Mouse (Mus musculus): ENCODE measurements at regions not wholly inside any gene's neighbourhood (a gene's known extent, or its start where the extent isn't known, plus 50 kb on each side); places are given as distances from the start of the nearest gene placed in this dataset.
"Not testable (repeated sequence)": the region's sequence is repeated elsewhere in the genome, so short reads cannot be mapped to it uniquely, and the experiment has no call there.

- not testable (repeated sequence) for H3K4me1 ChIP-seq (replicated peaks; ENCODE audit: control insufficient read depth, insufficient read depth); DNase-seq (ENCODE audit: low spot score); H3K36me3 ChIP-seq (ENCODE audit: control insufficient read depth, insufficient read depth, low read length); H3K27ac ChIP-seq (replicated peaks); ATAC-seq (ENCODE audit: low FRiP score, low TSS enrichment); H3K9ac ChIP-seq (ENCODE audit: low read length); H3K4me3 ChIP-seq (ENCODE audit: low read depth, low read length); H3K9me3 ChIP-seq (ENCODE audit: control insufficient read depth, low read length); H3K27me3 ChIP-seq (ENCODE audit: control insufficient read depth, insufficient read depth, low read length); H3K4me2 ChIP-seq (replicated peaks; ENCODE audit: low read depth)
- 36% methylated on average over 6 of the region's 6 CpGs for WGBS
- peak; percentile 45 for TF ChIP-seq CTCF (IDR thresholded peaks at IDR 0.05; ENCODE audit: low read depth)
These were observed 304.7 kb downstream of the BC048507 start for GRCm38 (mm10) chr13:68167826-68168225.

- not testable (repeated sequence) for H3K9me3 ChIP-seq (ENCODE audit: control insufficient read depth, low read length); H3K4me2 ChIP-seq (replicated peaks; ENCODE audit: low read depth); ATAC-seq (ENCODE audit: low FRiP score, low TSS enrichment); H3K36me3 ChIP-seq (ENCODE audit: control insufficient read depth, insufficient read depth, low read length); H3K4me1 ChIP-seq (replicated peaks; ENCODE audit: control insufficient read depth, insufficient read depth); H3K27ac ChIP-seq (replicated peaks); H3K4me3 ChIP-seq (ENCODE audit: low read depth, low read length); H3K9ac ChIP-seq (ENCODE audit: low read length); DNase-seq (ENCODE audit: low spot score); H3K27me3 ChIP-seq (ENCODE audit: control insufficient read depth, insufficient read depth, low read length)
- WGBS, result 78% methylated on average over 10 of the region's 10 CpGs
These were observed 310.3 kb downstream of the BC048507 start for GRCm38 (mm10) chr13:68173456-68173855.
